Mouse (Mus musculus) hindbrain, embryonic 10.5 days (tissue): ENCODE results near the gene Stat5b. TPM values are rescaled to one million over a fixed set of nuclear protein-coding genes. Genes with fewer than 3 reads are reported as not detected.
A peak's percentile ranks its signal among the peaks of the same experiment; 100 is the strongest.

Experiments
- DNase-seq: peaks from one replicate; pipeline ENCODE4 v3.0.0-alpha.2; 2017; ENCODE audit warnings: low spot score
- H3K27ac ChIP-seq: fragments of 300-500 bp; sonication (generic); 2 replicates; pipeline ENCODE4 v1.5.1; 2016; ENCODE audit warnings: mild to moderate bottlenecking, moderate library complexity
- H3K27me3 ChIP-seq: fragments of 300-500 bp; sonication (generic); 2 replicates; pipeline ENCODE4 v1.6.1; 2016; ENCODE audit warnings: mild to moderate bottlenecking; ENCODE audit not compliant: poor library complexity, insufficient read depth, severe bottlenecking
- H3K36me3 ChIP-seq: fragments of 300-500 bp; sonication (generic); 2 replicates; pipeline ENCODE4 v1.6.1; 2016; ENCODE audit warnings: mild to moderate bottlenecking, moderate library complexity
- H3K4me1 ChIP-seq: fragments of 300-500 bp; sonication (generic); replicated peaks from 2 replicates; pipeline ENCODE4 v1.6.1; 2016; ENCODE audit warnings: mild to moderate bottlenecking
- H3K4me3 ChIP-seq: fragments of 300-500 bp; sonication (generic); 2 replicates; pipeline ENCODE4 v1.5.1; 2016; ENCODE audit warnings: mild to moderate bottlenecking, moderate library complexity
- H3K9me3 ChIP-seq: fragments of 300-500 bp; sonication (generic); 2 replicates; pipeline ENCODE4 v1.6.1; 2016; ENCODE audit warnings: mild to moderate bottlenecking, moderate library complexity
- WGBS: fragments of 180-500 bp; shearing (Covaris S2); methylation state at CpG from one replicate; pipeline ENCODE4 v1.1.7; 2016; 5-methylcytosine and 5-hydroxymethylcytosine counted together
- polyA plus RNA-seq: library from polyadenylated mRNA; unstranded; fragments of >200 nt; fragmentation: Nextera tagmentation; extraction: Ambion mirVana; gene quantifications from 2 replicates; pipeline ENCODE4 v1.2.1, GENCODE M21; 2016

Gene Stat5b
- polyA plus RNA-seq, 1 experiment from 2014 or later = 14.8 TPM

DNA sequence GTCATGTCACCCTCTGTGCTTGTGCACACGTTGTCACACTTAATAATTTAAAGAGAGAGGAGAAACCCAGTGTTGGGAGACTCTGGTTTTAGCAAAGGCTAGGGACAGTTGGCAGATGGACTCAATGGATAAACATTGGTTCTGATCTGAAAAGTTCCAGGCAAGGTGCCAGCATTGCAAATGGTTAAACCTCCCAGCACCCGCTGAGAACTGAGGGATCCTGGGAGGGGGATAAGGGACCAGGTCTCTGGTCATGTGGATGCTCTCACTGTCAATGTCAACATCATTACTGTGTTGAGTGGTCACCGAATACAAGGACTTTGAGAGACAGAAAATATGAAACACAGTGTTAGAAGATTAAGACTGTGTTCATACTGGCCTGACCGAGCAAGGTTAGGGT, 33.7 kb downstream of the Stat5b start:
- Histone ChIP-seq H3K9me3 (no peaks in the 10 kb centered on the region), H3K4me3 (no peak overlapping the region), H3K36me3 (no peaks in the 10 kb centered on the region), H3K4me1 (0 out of 2 replicates have a peak, but pooled peaks cover 9% of the 10 kb centered on the region), H3K27ac (no peak overlapping the region), H3K27me3 (no peaks in the 10 kb centered on the region)
- no peak for DNase-seq
- 87% methylated on average over 4 of the region's 4 CpGs for WGBS

GRCm38 (mm10) chr11:100816342-100816741, 34.2 kb downstream of the Stat5b start:
- no peak for DNase-seq
- WGBS = 88% methylated on average over 3 of the region's 3 CpGs

GRCm38 (mm10) chr11:100814498-100814897, 36.0 kb downstream of the Stat5b start:
- DNase-seq = peak; percentile 10
- H3K9me3 ChIP-seq = peaks cover 6% of the 10 kb centered on the region; the same call in 1 of the 2 replicates
- 78% methylated on average over 13 of the region's 13 CpGs for WGBS

More at GRCm38 (mm10) chr11:100816342-100816741, 34.2 kb downstream of the Stat5b start:
- H3K4me3 ChIP-seq = no peak overlapping the region
- H3K27ac ChIP-seq = no peak overlapping the region
- H3K27me3 ChIP-seq = no peaks in the 10 kb centered on the region
- H3K36me3 ChIP-seq = peaks cover 1% of the 10 kb centered on the region; the same call in 1 of the 2 replicates
- H3K9me3 ChIP-seq = peaks cover 2% of the 10 kb centered on the region; the same call in 1 of the 2 replicates
- 0 out of 2 replicates have a peak, but pooled peaks cover 9% of the 10 kb centered on the region for H3K4me1 ChIP-seq

GRCm38 (mm10) chr11:100811132-100811531, 39.4 kb downstream of the Stat5b start:
- no peak overlapping the region; the same call in 1 of the 2 replicates for H3K27ac ChIP-seq
- no peaks in the 10 kb centered on the region for H3K27me3 ChIP-seq
- H3K36me3 ChIP-seq = peaks cover 6% of the 10 kb centered on the region; the same call in 1 of the 2 replicates
- no peak for DNase-seq
- 95% methylated on average over 2 of the region's 2 CpGs for WGBS
- no peak overlapping the region for H3K4me3 ChIP-seq
- H3K9me3 ChIP-seq = peaks cover 6% of the 10 kb centered on the region; the same call in 1 of the 2 replicates
- 0 out of 2 replicates have a peak, but pooled peaks cover 9% of the 10 kb centered on the region for H3K4me1 ChIP-seq

More at GRCm38 (mm10) chr11:100814498-100814897, 36.0 kb downstream of the Stat5b start:
- Histone ChIP-seq H3K4me1 (0 out of 2 replicates have a peak, but pooled peaks cover 9% of the 10 kb centered on the region), H3K27ac (no peak overlapping the region), H3K27me3 (no peaks in the 10 kb centered on the region), H3K4me3 (no peak overlapping the region), H3K36me3 (peaks cover 6% of the 10 kb centered on the region; the same call in 1 of the 2 replicates)

- peaks cover 6% of the 10 kb centered on the region; the same call in 1 of the 2 replicates for H3K36me3 ChIP-seq
- peak; percentile 17 for DNase-seq
- H3K27ac ChIP-seq = no peak overlapping the region
Observed at GRCm38 (mm10) chr11:100810516-100810915, 40.0 kb downstream of the Stat5b start.

GRCm38 (mm10) chr11:100806380-100807305, 43.9 kb downstream of the Stat5b start:
- WGBS = 82% methylated on average over 20 of the region's 20 CpGs
- no peak overlapping the region for H3K4me3 ChIP-seq
- 0 out of 2 replicates have a peak, but pooled peaks cover 4% of the 10 kb centered on the region for H3K4me1 ChIP-seq
- peaks cover 39% of the 10 kb centered on the region for H3K36me3 ChIP-seq
- H3K9me3 ChIP-seq = peaks cover 9% of the 10 kb centered on the region; the same call in 1 of the 2 replicates
- 0 out of 2 replicates have a peak overlapping the region, but pooled peaks have one; percentile 2 for H3K27ac ChIP-seq
- no peak for DNase-seq
- H3K27me3 ChIP-seq = no peaks in the 10 kb centered on the region

More at GRCm38 (mm10) chr11:100810516-100810915, 40.0 kb downstream of the Stat5b start:
- Histone ChIP-seq H3K9me3 (peaks cover 6% of the 10 kb centered on the region; the same call in 1 of the 2 replicates), H3K4me1 (0 out of 2 replicates have a peak, but pooled peaks cover 4% of the 10 kb centered on the region), H3K4me3 (no peak overlapping the region), H3K27me3 (no peaks in the 10 kb centered on the region)
- WGBS = 73% methylated on average over 9 of the region's 9 CpGs

DNA sequence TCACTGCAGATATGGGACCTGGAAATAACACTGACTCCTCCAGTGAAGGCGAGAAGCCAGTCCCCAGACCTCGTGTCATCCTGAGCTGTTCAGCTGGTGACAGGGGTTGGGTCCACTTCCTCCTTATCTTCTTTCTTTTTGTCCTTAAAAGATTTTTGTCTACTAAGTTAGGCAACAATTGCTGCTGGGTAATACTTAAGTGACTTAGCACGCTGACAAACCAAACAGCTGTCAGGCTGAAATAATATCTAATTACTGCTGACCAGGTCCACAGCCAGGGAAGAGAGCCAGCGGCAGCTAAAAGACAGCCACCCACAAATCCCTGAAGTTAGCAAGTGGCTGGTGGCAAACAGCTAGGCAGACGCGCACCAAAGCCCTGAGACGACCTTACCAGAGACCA, 45.0 kb downstream of the Stat5b start:
- H3K4me1 ChIP-seq = 0 out of 2 replicates have a peak, but pooled peaks cover 4% of the 10 kb centered on the region
- H3K9me3 ChIP-seq = 0 out of 2 replicates have a peak, but pooled peaks cover 3% of the 10 kb centered on the region
- no peak overlapping the region for H3K4me3 ChIP-seq
- 87% methylated on average over 7 of the region's 7 CpGs for WGBS
- no peaks in the 10 kb centered on the region for H3K27me3 ChIP-seq
- peaks cover 43% of the 10 kb centered on the region for H3K36me3 ChIP-seq
- no peak overlapping the region for H3K27ac ChIP-seq
- DNase-seq = no peak

- DNase-seq = no peak
- 94% methylated on average over 10 of the region's 10 CpGs for WGBS
- 0 out of 2 replicates have a peak, but pooled peaks cover 3% of the 10 kb centered on the region for H3K9me3 ChIP-seq
- no peaks in the 10 kb centered on the region for H3K27me3 ChIP-seq
- 0 out of 2 replicates have a peak, but pooled peaks cover 4% of the 10 kb centered on the region for H3K4me1 ChIP-seq
- H3K36me3 ChIP-seq = peaks cover 53% of the 10 kb centered on the region
- H3K4me3 ChIP-seq = no peak overlapping the region
- no peak overlapping the region for H3K27ac ChIP-seq
Observed at GRCm38 (mm10) chr11:100804409-100804808, 46.1 kb downstream of the Stat5b start.

- DNase-seq = no peak
- H3K9me3 ChIP-seq = 0 out of 2 replicates have a peak, but pooled peaks cover 3% of the 10 kb centered on the region
- 80% methylated on average over 5 of the region's 5 CpGs for WGBS
- no peak overlapping the region for H3K27ac ChIP-seq
- peaks cover 55% of the 10 kb centered on the region for H3K36me3 ChIP-seq
- no peaks in the 10 kb centered on the region for H3K4me1 ChIP-seq
- no peaks in the 10 kb centered on the region for H3K27me3 ChIP-seq
- no peak overlapping the region for H3K4me3 ChIP-seq
Observed at GRCm38 (mm10) chr11:100799426-100799825, 51.1 kb downstream of the Stat5b start.

DNA sequence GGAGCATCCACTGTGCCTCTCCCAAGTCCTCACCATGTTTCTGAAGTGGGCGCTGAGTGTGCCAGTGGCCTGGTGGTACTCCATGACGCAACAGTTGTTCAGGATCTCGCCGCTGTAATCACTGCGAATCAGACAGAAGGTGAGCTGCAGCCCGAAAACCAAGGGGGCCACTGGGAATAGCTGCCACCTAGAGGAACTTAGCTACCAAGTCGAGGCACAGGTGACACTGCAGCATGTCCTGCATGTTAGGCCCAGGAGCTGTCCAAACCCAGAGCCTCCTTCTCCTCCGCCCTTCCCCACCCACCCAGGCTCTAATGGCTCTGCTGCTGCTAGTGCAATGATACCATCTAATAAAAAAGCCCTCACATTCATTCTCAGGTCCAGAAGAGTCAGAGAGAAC, 53.9 kb downstream of the Stat5b start:
- no peaks in the 10 kb centered on the region for H3K27me3 ChIP-seq
- peaks cover 29% of the 10 kb centered on the region for H3K36me3 ChIP-seq
- H3K27ac ChIP-seq = no peak overlapping the region
- DNase-seq = no peak
- WGBS = 63% methylated on average over 8 of the region's 8 CpGs
- no peak overlapping the region for H3K4me3 ChIP-seq
- H3K4me1 ChIP-seq = no peaks in the 10 kb centered on the region
- H3K9me3 ChIP-seq = no peaks in the 10 kb centered on the region

DNA sequence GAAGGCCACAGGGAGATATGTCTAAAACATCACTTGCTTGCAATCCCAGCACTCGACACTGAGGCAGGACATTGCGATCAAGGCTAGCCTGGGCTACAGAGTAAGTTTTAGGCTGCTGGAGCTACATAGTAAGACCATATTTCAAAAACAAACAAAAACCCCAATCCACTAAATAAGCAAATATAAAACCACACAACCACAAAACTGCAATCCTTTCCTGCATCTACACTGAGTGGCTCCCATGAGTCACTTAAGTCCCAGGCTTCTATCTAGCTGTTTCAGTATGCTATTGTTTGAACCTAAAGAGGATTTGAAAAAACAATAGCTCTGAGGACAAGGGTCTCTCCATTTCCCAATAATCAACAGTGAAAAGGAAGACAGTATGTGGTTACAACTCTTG, 55.1 kb downstream of the Stat5b start:
- Histone ChIP-seq H3K9me3 (no peaks in the 10 kb centered on the region), H3K4me3 (no peak overlapping the region), H3K36me3 (peaks cover 21% of the 10 kb centered on the region), H3K27ac (no peak overlapping the region), H3K4me1 (no peaks in the 10 kb centered on the region), H3K27me3 (no peaks in the 10 kb centered on the region)
- WGBS = 97% methylated on average over 2 of the region's 2 CpGs
- no peak for DNase-seq

- 79% methylated on average over 2 of the region's 2 CpGs for WGBS
- Histone ChIP-seq H3K27me3 (no peaks in the 10 kb centered on the region), H3K4me3 (no peak overlapping the region), H3K9me3 (no peaks in the 10 kb centered on the region), H3K36me3 (peaks cover 24% of the 10 kb centered on the region), H3K27ac (no peak overlapping the region), H3K4me1 (peaks cover 13% of the 10 kb centered on the region)
- no peak for DNase-seq
Observed at GRCm38 (mm10) chr11:100791457-100792049, 59.0 kb downstream of the Stat5b start.
